In genomic region chr10:77484205-77484935, GRCm38 (mm10) we compare ENCODE assay signal across 9 mouse cellular contexts. TPM values are rescaled to one million over a fixed set of nuclear protein-coding genes. Genes with fewer than 3 reads are reported as not detected.
DNase-seq lines count a peak whose midpoint lies in the region; ATAC-seq and TF ChIP-seq lines count a peak whose summit lies in the region.
"Had no signal": no experiment of that assay in that cellular context is flagged by ENCODE, and none has a peak within 500 bp of the region (broad histone marks: within the 10 kb centered on the region; RNA-seq: fewer than 3 reads in every experiment).

No protein-coding gene starts in this region.

- H3K9me3 ChIP-seq in neural tube, embryonic 13.5 days, result no peaks in the 10 kb centered on the region
- H3K9me3 ChIP-seq in neural tube, embryonic 15.5 days (replicated peaks), result no peaks in the 10 kb centered on the region

- H3K9ac ChIP-seq in neural tube, embryonic 13.5 days, result no peak overlapping the region
- H3K9ac ChIP-seq in neural tube, embryonic 15.5 days (replicated peaks), result no peak overlapping the region
- peak overlapping the region; percentile 46 for H3K9ac ChIP-seq in heart, adult 2 months (ENCODE audit: low read depth, low read length)

- peak; percentile 85; the same call in 1 of the 2 replicates for TF ChIP-seq EP300 in heart, adult 2 months (IDR thresholded peaks at IDR 0.05; ENCODE audit: insufficient read depth, low read depth, low read length)

- intact Hi-C loops in heart, adult 2 months (cut with DNase I), result loop anchor here (2.0 kb wide), 1 partner anchor 36 kb away; no protein-coding TSS in a partner anchor

- H3K27ac ChIP-seq in neural tube, embryonic 13.5 days (replicated peaks), result 0 out of 2 replicates have a peak overlapping the region, but pooled peaks have one; percentile 14
- H3K27ac ChIP-seq in neural tube, embryonic 15.5 days (replicated peaks), result no peak overlapping the region
- H3K27ac ChIP-seq in heart, adult 2 months, result peak overlapping the region; percentile 75
- H3K27ac ChIP-seq in cerebellum, adult 2 months (ENCODE audit: insufficient read depth, low read length), result no peak overlapping the region

- no peak for TF ChIP-seq CTCF in heart, adult 2 months (IDR thresholded peaks at IDR 0.05)
- no peak for TF ChIP-seq CTCF in cerebellum, adult 2 months (IDR thresholded peaks at IDR 0.05; ENCODE audit: borderline replicate concordance, insufficient read depth, low read depth, low read length)

- peak; percentile 82 to 85 for DNase-seq in heart, adult 2 months
- DNase-seq in kidney, postnatal 10 days, result peak; percentile 68
- DNase-seq in lung, postnatal 25 days (ENCODE audit: low spot score), result peak; percentile 88
- no peak for DNase-seq in cerebellum, adult 2 months
- DNase-seq in frontal cortex, adult 2 months (ENCODE audit: extremely low spot score in 1 of 2, low spot score in 1 of 2), result no peak

- no peak for ATAC-seq in neural tube, embryonic 13.5 days (ENCODE audit: low read depth)
- no peak for ATAC-seq in neural tube, embryonic 15.5 days (ENCODE audit: low FRiP score)
- ATAC-seq in activated CD4-positive, CD25-positive, alpha-beta regulatory T cell, adult 4 months, result no peak
- ATAC-seq: Patski had no signal

- peaks cover 36% of the 10 kb centered on the region for H3K36me3 ChIP-seq in neural tube, embryonic 13.5 days
- peaks cover 34% of the 10 kb centered on the region for H3K36me3 ChIP-seq in neural tube, embryonic 15.5 days
- peaks cover 4% of the 10 kb centered on the region; the same call in 1 of the 2 replicates for H3K36me3 ChIP-seq in heart, adult 2 months (ENCODE audit: control insufficient read depth, insufficient read depth, low read length)

- H3K4me2 ChIP-seq in neural tube, embryonic 13.5 days, result no peak overlapping the region
- no peak overlapping the region for H3K4me2 ChIP-seq in neural tube, embryonic 15.5 days

- no peaks in the 10 kb centered on the region for H3K27me3 ChIP-seq in neural tube, embryonic 13.5 days
- no peaks in the 10 kb centered on the region for H3K27me3 ChIP-seq in neural tube, embryonic 15.5 days (replicated peaks)
- H3K27me3 ChIP-seq in heart, adult 2 months (ENCODE audit: control insufficient read depth, insufficient read depth, low read length), result no peaks in the 10 kb centered on the region
- H3K27me3 ChIP-seq in cerebellum, adult 2 months (ENCODE audit: control insufficient read depth, insufficient read depth, low read length), result no peaks in the 10 kb centered on the region
- H3K27me3 ChIP-seq: Patski had no signal

- WGBS in neural tube, embryonic 13.5 days, result 70% methylated on average over 18 of the region's 18 CpGs
- WGBS in neural tube, embryonic 15.5 days, result 78% methylated on average over 18 of the region's 18 CpGs
- 8% methylated on average over 18 of the region's 18 CpGs for WGBS in heart, adult 2 months
- WGBS in cerebellum, adult 2 months, result 45% methylated on average over 18 of the region's 18 CpGs

- H3K4me3 ChIP-seq in neural tube, embryonic 13.5 days, result no peak overlapping the region
- no peak overlapping the region for H3K4me3 ChIP-seq in neural tube, embryonic 15.5 days (replicated peaks)
- no peak overlapping the region; the same call in 1 of the 2 replicates for H3K4me3 ChIP-seq in heart, adult 2 months
- no peak overlapping the region for H3K4me3 ChIP-seq in cerebellum, adult 2 months (replicated peaks; ENCODE audit: insufficient read depth, low read depth, low read length)

- TF ChIP-seq POLR2A in heart, adult 2 months (IDR thresholded peaks at IDR 0.05; ENCODE audit: insufficient read depth, low read depth, low read length), result 0 out of 2 replicates have a peak, but pooled peaks have one; percentile 19
- TF ChIP-seq POLR2A in cerebellum, adult 2 months (IDR thresholded peaks at IDR 0.05; ENCODE audit: borderline replicate concordance, insufficient read depth, low read length), result no peak

- no peaks in the 10 kb centered on the region for H3K79me2 ChIP-seq in heart, adult 2 months (replicated peaks; ENCODE audit: control insufficient read depth, insufficient read depth, low read length)

- 0 out of 2 replicates have a peak, but pooled peaks cover 3% of the 10 kb centered on the region for H3K4me1 ChIP-seq in neural tube, embryonic 13.5 days (replicated peaks)
- H3K4me1 ChIP-seq in neural tube, embryonic 15.5 days, result no peaks in the 10 kb centered on the region
- peaks cover 12% of the 10 kb centered on the region for H3K4me1 ChIP-seq in heart, adult 2 months (ENCODE audit: control insufficient read depth, insufficient read depth, low read length)
- peaks cover 5% of the 10 kb centered on the region for H3K4me1 ChIP-seq in cerebellum, adult 2 months (ENCODE audit: control insufficient read depth, insufficient read depth, low read length)

RNA-seq across cellular contexts. Expression of gene Fam207a, which starts 31.2 kb away (rescaled TPM):
- 41.4 and 43.5 TPM in 2 replicates for polyA plus RNA-seq in neural tube, embryonic 13.5 days (2015; fragmentation: Nextera tagmentation; extraction: Ambion mirVana)
- polyA plus RNA-seq in neural tube, embryonic 15.5 days (2015; fragmentation: Nextera tagmentation; extraction: Ambion mirVana), result 42.4 and 42.6 TPM in 2 replicates
- 10 to 100 TPM in 1 of 2 experiments, 1 to 10 TPM in 1; 8.2 to 10.3 TPM for total RNA-seq in heart, adult 2 months (2021)
- 10.4 and 11.1 TPM in 2 replicates for polyA plus RNA-seq in heart, adult 2 months (2012; rRNA removed)
- 36.5 and 39.0 TPM in 2 replicates for polyA plus RNA-seq in cerebellum, adult 2 months (2012; rRNA removed)
- polyA plus RNA-seq in activated CD4-positive, CD25-positive, alpha-beta regulatory T cell, adult 4 months (2017; shearing (Covaris generic)), result 10 to 100 TPM; 15.2 to 15.3 TPM
- polyA plus RNA-seq in frontal cortex, adult 2 months (2012; rRNA removed), result 43.7 and 44.9 TPM in 2 replicates

RNA-seq across cellular contexts. Expression of gene Itgb2, which starts 45.7 kb away (rescaled TPM):
- polyA plus RNA-seq in neural tube, embryonic 13.5 days (2015; fragmentation: Nextera tagmentation; extraction: Ambion mirVana), result 1.0 TPM in 2 replicates
- 1.0 and 4.8 TPM in 2 replicates for polyA plus RNA-seq in neural tube, embryonic 15.5 days (2015; fragmentation: Nextera tagmentation; extraction: Ambion mirVana)
- total RNA-seq in heart, adult 2 months (2021), result 10 to 100 TPM in 1 of 2 experiments, 1 to 10 TPM in 1; 7.1 to 11.2 TPM
- 6.0 and 11.6 TPM in 2 replicates for polyA plus RNA-seq in heart, adult 2 months (2012; rRNA removed)
- 2.3 and 2.4 TPM in 2 replicates for polyA plus RNA-seq in cerebellum, adult 2 months (2012; rRNA removed)
- 100 to 1,000 TPM; 375 to 386 TPM for polyA plus RNA-seq in activated CD4-positive, CD25-positive, alpha-beta regulatory T cell, adult 4 months (2017; shearing (Covaris generic))
- polyA plus RNA-seq in frontal cortex, adult 2 months (2012; rRNA removed), result 4.5 and 6.8 TPM in 2 replicates

Comparison
In these comparisons a context has a peak if more than half of its experiments do, and no peak if none do; other contexts are left out.
1. H3K27ac ChIP-seq: peak in neural tube, embryonic 13.5 days (single experiment) and heart, adult 2 months (single experiment); none in neural tube, embryonic 15.5 days (single experiment) and cerebellum, adult 2 months (single experiment).
2. DNase-seq: peak in heart, adult 2 months (2 of 2), kidney, postnatal 10 days (single experiment) and lung, postnatal 25 days (single experiment); none in cerebellum, adult 2 months (0 of 2) and frontal cortex, adult 2 months (0 of 2).
3. RNA of gene Itgb2, which starts 45.7 kb away (polyA plus RNA-seq): 375 to 386 TPM in activated CD4-positive, CD25-positive, alpha-beta regulatory T cell, adult 4 months; 6.0 to 11.6 TPM in heart, adult 2 months, 4.5 to 6.8 TPM in frontal cortex, adult 2 months, 2.3 to 2.4 TPM in cerebellum, adult 2 months, 1.0 TPM in neural tube, embryonic 13.5 days and 1.0 to 4.8 TPM in neural tube, embryonic 15.5 days; every median in the first group is over 10 times any median in the second.